Mouse (Mus musculus) 416B (cell line): ENCODE results near the gene Olfr485.
"Not testable (repeated sequence)": the region's sequence is repeated elsewhere in the genome, so short reads cannot be mapped to it uniquely, and the experiment has no call there.

ENCODE experiments used
- DNase-seq: peaks from one replicate; pipeline ENCODE4 v3.0.0; 2011; ENCODE audit warnings: low read depth

Olfr485 gene

GRCm38 (mm10) chr7:108159771-108160170, at the start of gene Olfr485:
Gene Olfr485, minus strand, starts transcription at chr7:108159871.
- no peak for DNase-seq

GRCm38 (mm10) chr7:108196938-108197337, 37.3 kb upstream of the Olfr485 start:
- DNase-seq, result no peak

- not testable (repeated sequence) for DNase-seq
Measured at GRCm38 (mm10) chr7:108196337-108196736, 36.7 kb upstream of the Olfr485 start.

- not testable (repeated sequence) for DNase-seq
Measured at GRCm38 (mm10) chr7:108192714-108193113, 33.0 kb upstream of the Olfr485 start.

DNA sequence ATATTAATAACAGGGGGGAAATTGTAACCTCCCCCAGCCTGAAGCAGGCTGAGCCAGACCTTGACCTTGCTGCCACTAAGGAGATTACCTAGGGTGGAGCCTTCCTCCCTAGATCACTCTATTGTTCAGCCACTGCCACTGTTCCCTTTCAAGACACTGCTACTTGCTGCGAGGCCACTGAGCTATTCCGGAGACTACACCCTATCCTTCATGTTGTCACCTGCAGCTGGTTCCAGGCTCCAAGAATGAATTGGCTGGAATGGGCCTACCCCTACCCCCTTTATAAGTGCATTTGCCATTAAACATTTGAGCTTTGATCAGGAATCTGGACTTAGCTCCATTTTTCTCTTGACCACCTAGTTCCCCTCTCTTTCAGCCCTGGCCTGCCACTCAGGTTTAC, 31.5 kb upstream of the Olfr485 start:
- DNase-seq, result not testable (repeated sequence)

DNA sequence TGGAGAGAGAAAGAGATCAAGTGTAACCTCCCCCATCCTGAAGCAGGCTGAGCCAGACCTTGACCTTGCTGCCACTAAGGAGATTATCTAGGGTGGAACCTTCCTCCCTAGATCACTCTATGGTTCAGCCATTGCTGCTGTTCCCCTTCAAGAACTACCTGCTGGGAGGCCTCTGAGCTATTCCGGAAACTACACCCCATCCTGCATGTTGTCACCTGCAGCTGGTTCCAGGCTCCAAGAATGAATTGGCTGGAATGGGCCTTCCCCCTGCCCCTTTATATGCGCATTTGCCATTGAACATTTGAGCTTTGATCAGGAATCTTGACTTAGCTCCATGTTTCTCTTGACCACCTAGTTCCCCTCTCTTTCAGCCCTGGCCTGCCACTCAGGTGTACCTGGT, 25.6 kb upstream of the Olfr485 start:
- DNase-seq, result not testable (repeated sequence)

GRCm38 (mm10) chr7:108184401-108184800, 24.7 kb upstream of the Olfr485 start:
- DNase-seq, result not testable (repeated sequence)

DNA sequence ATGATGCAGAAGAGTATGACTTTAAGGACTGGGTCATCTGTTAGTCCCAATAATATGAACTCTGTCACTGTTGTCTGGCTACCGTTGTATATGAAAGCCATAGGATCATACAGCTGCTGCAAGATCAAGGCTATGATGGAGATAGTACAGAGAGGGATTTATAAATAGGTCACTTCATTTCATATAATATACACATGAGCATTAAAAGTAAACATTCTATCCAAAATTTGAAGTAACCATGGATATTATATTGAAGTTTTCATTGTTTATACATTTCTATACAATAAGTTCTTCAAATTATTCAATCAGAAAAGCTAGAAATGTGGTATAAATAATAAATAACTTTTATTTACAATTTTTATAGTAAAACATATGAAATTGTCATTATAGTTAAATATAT, 13.0 kb upstream of the Olfr485 start, which contains the start of gene Olfr486:
Olfr486 (minus strand) TSS at position 101 of the 400 bp plus-strand sequence.
- not testable (repeated sequence) for DNase-seq

DNA sequence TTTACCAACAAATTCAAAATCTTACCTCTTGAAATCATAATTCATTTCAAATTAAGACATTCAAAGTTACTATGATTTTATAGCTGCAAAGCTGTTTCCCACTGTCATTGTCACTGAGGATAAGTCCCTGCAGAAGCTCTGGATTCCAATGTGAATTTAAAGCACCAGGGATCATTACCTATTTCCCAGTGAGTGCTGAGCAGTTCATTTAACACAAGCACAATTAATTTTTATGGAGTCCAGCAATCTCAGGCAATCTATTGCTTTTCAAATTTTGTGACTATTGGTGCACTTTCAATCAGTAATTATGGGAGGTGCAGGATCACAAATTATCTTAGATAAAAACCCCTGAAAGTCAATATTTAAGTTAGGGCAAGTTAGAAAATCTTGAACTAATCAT, 32.3 kb downstream of the Olfr485 start, which contains the start of gene Olfr484:
Olfr484 (minus strand) TSS at position 101 of the 400 bp plus-strand sequence.
- no peak for DNase-seq

DNA sequence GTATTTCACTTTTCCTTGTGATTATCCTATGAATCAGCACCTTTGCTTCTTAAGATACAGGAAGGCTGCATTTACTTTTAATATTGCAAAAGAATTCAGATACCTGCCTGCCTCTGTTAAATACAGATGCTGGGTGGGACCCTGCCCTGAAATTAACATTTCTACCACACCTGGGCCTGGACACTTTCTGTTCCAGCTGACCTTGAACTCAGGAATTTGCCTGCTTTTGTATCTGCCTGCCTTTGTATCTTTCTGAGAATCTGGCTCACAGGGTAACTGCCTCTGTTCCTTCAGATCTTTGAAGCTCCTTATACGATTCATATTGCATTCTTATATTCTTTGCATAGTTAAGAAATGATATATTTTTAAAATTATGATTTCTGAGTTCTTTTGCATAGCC, 38.3 kb downstream of the Olfr485 start:
- no peak for DNase-seq

DNA sequence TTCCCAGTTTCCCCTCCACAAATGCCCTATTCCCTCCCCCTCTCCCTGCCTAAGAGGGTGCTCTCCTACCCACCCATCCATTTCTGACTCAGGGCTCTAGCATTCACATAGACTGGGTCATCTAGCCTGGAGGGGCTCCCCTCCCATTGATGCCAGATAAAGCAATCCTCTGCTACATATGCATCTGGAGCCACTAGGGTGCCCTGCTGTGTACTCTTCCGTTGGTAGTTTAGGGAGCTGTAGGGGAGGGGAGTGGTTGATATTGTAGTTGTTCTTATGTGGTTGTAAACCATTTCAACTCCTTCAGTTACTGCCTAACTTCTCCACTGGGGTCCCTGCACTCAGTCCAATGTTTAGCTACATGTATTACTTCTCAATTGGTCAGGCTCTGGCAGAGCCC, 39.0 kb downstream of the Olfr485 start:
- DNase-seq, result no peak
